Mouse (Mus musculus) liver, postnatal 0 days (tissue): ENCODE measurements at regions not wholly inside any gene's neighbourhood (a gene's known extent, or its start where the extent isn't known, plus 50 kb on each side); places are given as distances from the start of the nearest gene placed in this dataset.

Experiments used
- CTCF ChIP-seq: sonication (generic); IDR thresholded peaks from 2 replicates; pipeline ENCODE4 v1.5.1; 2016; ENCODE audit warnings: antibody characterized with exemption, low read depth
- EP300 ChIP-seq: IDR thresholded peaks from 2 replicates; pipeline ENCODE4 v1.6.1; 2016; ENCODE audit warnings: antibody characterized with exemption, low read depth, mild to moderate bottlenecking

DNA sequence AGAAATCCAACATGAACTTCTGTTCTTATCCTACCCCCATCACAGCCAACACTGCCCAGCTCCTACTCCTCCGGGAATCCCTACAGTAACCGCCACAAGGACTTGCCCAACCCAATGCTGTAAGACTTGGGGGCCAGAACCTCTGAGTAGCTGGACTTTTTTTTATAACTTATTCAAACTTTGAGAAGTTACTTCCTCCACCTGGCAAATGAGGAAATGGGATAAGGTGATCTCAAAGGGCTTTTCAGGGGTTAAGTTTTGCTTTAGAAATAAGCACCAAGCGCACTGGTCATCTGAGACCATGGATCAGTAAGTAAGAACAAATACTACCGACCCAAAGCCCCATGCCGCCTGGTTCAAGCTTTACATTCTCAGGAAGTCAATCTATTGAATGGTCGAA lies 198.6 kb upstream of the Klf14 start:
- TF ChIP-seq CTCF = no peak
- no peak for TF ChIP-seq EP300
